Mouse (Mus musculus) limb, embryonic 14.5 days (tissue): Measurements from ENCODE around the gene Ptpn14. TPM values are rescaled to one million over a fixed set of nuclear protein-coding genes. Genes with fewer than 3 reads are reported as not detected.

Experiments used
- ATAC-seq: fragments of 200-750 bp; cut with Nextera tagmentation; 2 replicates; pipeline ENCODE4 v1.8.0; 2017; ENCODE audit warnings: low read depth, moderate number of reproducible peaks, moderate TSS enrichment; ENCODE audit not compliant: low FRiP score
- DNase-seq: peaks from one replicate; pipeline ENCODE4 v3.0.0-alpha.2; 2015; ENCODE audit warnings: low spot score
- H3K27ac ChIP-seq: fragments of 300-500 bp; sonication (generic); replicated peaks from 2 replicates; pipeline ENCODE4 v1.5.1; 2014; ENCODE audit warnings: low read depth, mild to moderate bottlenecking, low read length, moderate library complexity, mixed read lengths
- H3K27me3 ChIP-seq: fragments of 300-500 bp; sonication (generic); 2 replicates; pipeline ENCODE4 v1.6.1; 2014; ENCODE audit warnings: low read length, mixed read lengths; ENCODE audit not compliant: control insufficient read depth, insufficient read depth
- H3K36me3 ChIP-seq: fragments of 300-500 bp; sonication (generic); 2 replicates; pipeline ENCODE4 v1.6.1; 2014; ENCODE audit warnings: mild to moderate bottlenecking, low read length, moderate library complexity, mixed read lengths; ENCODE audit not compliant: control insufficient read depth, insufficient read depth
- H3K4me1 ChIP-seq: fragments of 300-500 bp; sonication (generic); 2 replicates; pipeline ENCODE4 v1.6.1; 2014; ENCODE audit warnings: antibody characterized with exemption, low read length, mixed read lengths; ENCODE audit not compliant: control insufficient read depth, insufficient read depth
- H3K4me2 ChIP-seq: fragments of 300-500 bp; sonication (generic); replicated peaks from 2 replicates; pipeline ENCODE4 v1.6.1; 2014; ENCODE audit warnings: low read depth, mild to moderate bottlenecking, low read length, moderate library complexity; ENCODE audit not compliant: severe bottlenecking
- H3K4me3 ChIP-seq: fragments of 300-500 bp; sonication (generic); replicated peaks from 2 replicates; pipeline ENCODE4 v1.5.1; 2014; ENCODE audit warnings: low read length
- H3K9ac ChIP-seq: fragments of 300-500 bp; sonication (generic); 2 replicates; pipeline ENCODE4 v1.6.1; 2014; ENCODE audit warnings: mild to moderate bottlenecking, low read depth, low read length, moderate library complexity; ENCODE audit not compliant: severe bottlenecking
- H3K9me3 ChIP-seq: fragments of 300-500 bp; sonication (generic); 2 replicates; pipeline ENCODE4 v1.6.1; 2016; ENCODE audit warnings: low read length; ENCODE audit not compliant: control insufficient read depth
- POLR2A ChIP-seq: fragments of 200-500 bp; IDR thresholded peaks from 2 replicates; pipeline ENCODE4 v1.8.0; 2012; ENCODE audit warnings: inconsistent platforms, mild to moderate bottlenecking, moderate library complexity, borderline replicate concordance; ENCODE audit not compliant: insufficient read depth, insufficient read length; ENCODE audit errors: extremely low read depth
- WGBS: fragments of 180-500 bp; shearing (Covaris S2); extraction: QIAGEN DNeasy Blood & Tissue Kit; methylation state at CpG from one replicate; pipeline ENCODE4 v1.1.7; 2014; 5-methylcytosine and 5-hydroxymethylcytosine counted together
- polyA plus RNA-seq, 2 experiments: library from polyadenylated mRNA; depleted of rRNA in 1 of 2; stranded (reverse) in 1 of 2; unstranded in 1 of 2; fragments of >200 nt; fragmentation: Nextera tagmentation in 1 of 2; extraction: Ambion mirVana in 1 of 2; gene quantifications; 2 replicates each; pipeline versions ENCODE4 v1.2.1 to v1.2.3; 2012 to 2014

Ptpn14 gene
- polyA plus RNA-seq, 2 experiments: 16.1 to 21.8 TPM

DNA sequence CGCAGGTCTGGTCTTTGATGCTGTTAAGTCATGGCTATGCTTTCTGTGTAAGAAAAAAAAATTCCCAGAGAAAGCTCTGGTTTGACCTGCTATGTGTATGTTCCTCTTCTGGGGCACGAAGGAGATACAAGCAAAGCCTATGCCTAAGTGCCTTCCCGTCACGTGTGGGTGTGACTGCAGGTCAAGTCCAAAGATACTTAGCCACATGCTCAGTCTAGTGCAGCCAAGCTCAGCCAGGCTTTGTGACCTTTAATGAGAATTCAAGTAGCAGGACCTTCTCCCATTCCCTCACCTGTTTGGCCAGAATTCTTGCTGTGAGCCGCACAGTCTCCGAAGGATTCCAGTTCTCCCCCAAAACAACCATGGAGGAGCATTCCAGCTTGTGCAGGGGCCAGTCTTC is 171.5 kb downstream of the Ptpn14 start:
- Histone ChIP-seq H3K9me3 (no peaks in the 10 kb centered on the region), H3K36me3 (peaks cover 29% of the 10 kb centered on the region), H3K27me3 (no peaks in the 10 kb centered on the region), H3K4me3 (no peak overlapping the region), H3K4me2 (no peak overlapping the region), H3K4me1 (peaks cover 4% of the 10 kb centered on the region; the same call in 1 of the 2 replicates), H3K27ac (no peak overlapping the region), H3K9ac (no peak overlapping the region)
- DNase-seq (no peak), ATAC-seq (no peak)
- WGBS: 91% methylated on average over 6 of the region's 6 CpGs
- no peak for TF ChIP-seq POLR2A

DNA sequence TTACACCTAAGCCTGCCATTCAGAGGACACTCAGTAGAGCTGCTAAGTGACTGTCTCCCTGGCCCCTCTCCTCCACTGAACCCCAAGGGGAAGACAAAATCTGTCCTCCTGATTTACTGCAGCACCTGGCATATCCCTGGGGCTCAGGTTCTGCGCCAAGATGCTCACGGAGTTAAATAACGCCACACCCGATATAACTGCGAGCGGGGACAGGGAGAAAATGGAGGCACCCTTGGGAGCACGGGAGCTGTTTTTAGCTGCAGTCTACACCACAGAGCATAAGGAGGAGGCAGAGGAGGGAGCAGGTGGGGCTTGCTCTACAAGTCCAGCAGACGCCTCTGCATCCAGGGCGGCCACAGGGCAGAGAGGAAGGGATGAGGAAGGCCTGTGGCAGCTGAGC is 174.3 kb downstream of the Ptpn14 start:
- 77% methylated on average over 9 of the region's 9 CpGs for WGBS
- Histone ChIP-seq H3K36me3 (peaks cover 7% of the 10 kb centered on the region; the same call in 1 of the 2 replicates), H3K4me1 (peaks cover 4% of the 10 kb centered on the region; the same call in 1 of the 2 replicates), H3K9me3 (no peaks in the 10 kb centered on the region), H3K27me3 (no peaks in the 10 kb centered on the region), H3K4me3 (no peak overlapping the region), H3K27ac (no peak overlapping the region), H3K9ac (no peak overlapping the region), H3K4me2 (no peak overlapping the region)
- DNase-seq (no peak), ATAC-seq (no peak)
- TF ChIP-seq POLR2A: no peak

DNA sequence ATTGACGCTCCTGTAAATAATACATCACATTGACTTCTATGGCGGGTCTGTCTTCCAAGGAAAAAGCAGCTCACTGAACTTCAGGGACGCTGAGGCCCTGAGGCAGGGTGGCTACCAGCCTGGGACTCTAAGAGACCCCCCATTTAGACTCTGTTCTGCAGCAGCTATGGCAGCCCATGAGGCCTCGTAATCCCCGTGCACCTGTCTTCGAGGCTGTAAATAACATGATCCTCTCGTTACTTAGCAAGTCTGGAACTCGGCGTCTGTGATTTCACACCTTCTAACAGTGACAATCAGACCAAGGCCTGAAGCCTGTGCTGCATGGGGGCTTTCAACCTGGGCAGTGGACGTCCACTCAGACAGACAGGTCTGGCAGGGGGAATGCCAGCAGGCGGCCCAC is 175.1 kb downstream of the Ptpn14 start:
- Histone ChIP-seq H3K9me3 (no peaks in the 10 kb centered on the region), H3K27ac (no peak overlapping the region), H3K4me1 (peaks cover 4% of the 10 kb centered on the region; the same call in 1 of the 2 replicates), H3K4me3 (no peak overlapping the region), H3K36me3 (peaks cover 14% of the 10 kb centered on the region), H3K4me2 (no peak overlapping the region), H3K9ac (no peak overlapping the region), H3K27me3 (no peaks in the 10 kb centered on the region)
- 52% methylated on average over 11 of the region's 11 CpGs for WGBS
- no peak for TF ChIP-seq POLR2A
- DNase-seq (no peak), ATAC-seq (no peak)

DNA sequence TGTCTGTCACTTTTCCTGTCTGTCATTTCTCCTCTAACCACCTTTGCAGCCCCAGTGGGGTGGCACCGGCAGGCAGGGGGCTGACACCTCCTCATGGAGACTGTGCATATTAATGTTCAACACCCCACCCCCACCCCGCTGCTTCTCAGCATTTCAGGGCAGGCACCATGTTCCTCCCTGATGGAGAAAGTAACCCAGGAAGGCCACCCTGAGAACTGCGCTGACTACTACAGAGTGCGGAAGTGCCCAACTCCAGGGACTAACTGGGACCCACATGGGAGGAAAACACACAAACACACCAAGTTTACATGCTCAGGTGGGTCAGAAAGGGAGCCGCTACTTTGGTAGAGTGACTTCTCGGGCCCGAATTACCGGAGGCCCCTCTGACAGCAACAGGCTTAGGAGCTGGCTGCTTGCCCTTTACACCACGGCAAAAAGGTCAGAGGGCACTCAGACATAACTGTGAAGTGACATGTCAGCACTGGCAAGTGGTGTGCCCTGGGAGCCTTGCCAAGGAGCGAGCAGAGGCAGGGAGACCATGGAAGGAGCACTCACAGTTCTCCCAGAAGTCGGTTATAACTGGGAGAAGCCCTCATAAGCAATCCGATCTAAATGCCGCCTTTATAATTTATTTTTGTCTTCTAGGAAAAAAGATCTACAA is 182.7 kb downstream of the Ptpn14 start:
- peaks cover 15% of the 10 kb centered on the region for H3K4me1 ChIP-seq
- H3K4me2 ChIP-seq: no peak overlapping the region
- H3K27me3 ChIP-seq: no peaks in the 10 kb centered on the region
- H3K27ac ChIP-seq: no peak overlapping the region
- no peak for DNase-seq
- no peak overlapping the region for H3K4me3 ChIP-seq
- H3K9ac ChIP-seq: no peak overlapping the region
- ATAC-seq: no peak
- TF ChIP-seq POLR2A: no peak
- H3K36me3 ChIP-seq: peaks cover 14% of the 10 kb centered on the region; the same call in 1 of the 2 replicates
- H3K9me3 ChIP-seq: no peaks in the 10 kb centered on the region
- 64% methylated on average over 13 of the region's 13 CpGs for WGBS

DNA sequence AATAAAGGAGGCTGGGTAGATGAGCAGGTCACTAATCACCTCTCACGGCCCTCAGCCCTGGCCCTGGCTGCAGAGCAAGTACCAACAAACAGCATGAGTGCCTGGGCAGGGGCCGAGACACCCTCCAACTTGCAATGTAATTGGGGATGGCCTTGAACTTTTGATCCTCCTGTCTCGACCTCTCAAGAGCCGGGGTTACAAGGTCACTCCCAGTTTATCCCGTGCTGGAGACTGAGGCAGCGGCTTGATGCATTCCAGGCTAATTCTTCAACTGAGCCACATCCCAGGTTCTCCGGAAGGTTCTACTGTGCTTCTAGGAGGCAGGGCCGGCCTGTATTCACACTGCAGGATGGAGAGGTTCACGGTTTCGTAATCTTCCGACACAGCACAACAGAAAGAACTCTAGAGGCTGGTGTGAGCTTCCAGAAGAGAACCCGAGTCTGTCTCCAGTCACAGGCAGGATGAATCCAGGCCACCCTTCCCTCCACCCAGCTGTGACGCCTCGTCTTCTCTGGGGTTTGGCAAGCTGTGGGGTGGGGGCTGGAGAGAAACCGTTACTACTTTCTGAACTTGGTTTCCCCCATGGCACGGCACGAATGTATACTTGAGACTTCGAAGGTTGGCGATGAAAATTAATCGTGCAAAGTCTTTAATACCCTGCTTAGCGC is 185.2 kb downstream of the Ptpn14 start:
- Histone ChIP-seq H3K9ac (no peak overlapping the region), H3K4me3 (no peak overlapping the region), H3K27me3 (no peaks in the 10 kb centered on the region), H3K9me3 (no peaks in the 10 kb centered on the region), H3K36me3 (peaks cover 7% of the 10 kb centered on the region; the same call in 1 of the 2 replicates), H3K4me1 (peaks cover 15% of the 10 kb centered on the region), H3K4me2 (no peak overlapping the region), H3K27ac (no peak overlapping the region)
- ATAC-seq: no peak
- DNase-seq: no peak
- WGBS: 82% methylated on average over 21 of the region's 21 CpGs
- TF ChIP-seq POLR2A: no peak
